Mouse (Mus musculus): ENCODE results near the gene Inava.

Inava gene

DNA sequence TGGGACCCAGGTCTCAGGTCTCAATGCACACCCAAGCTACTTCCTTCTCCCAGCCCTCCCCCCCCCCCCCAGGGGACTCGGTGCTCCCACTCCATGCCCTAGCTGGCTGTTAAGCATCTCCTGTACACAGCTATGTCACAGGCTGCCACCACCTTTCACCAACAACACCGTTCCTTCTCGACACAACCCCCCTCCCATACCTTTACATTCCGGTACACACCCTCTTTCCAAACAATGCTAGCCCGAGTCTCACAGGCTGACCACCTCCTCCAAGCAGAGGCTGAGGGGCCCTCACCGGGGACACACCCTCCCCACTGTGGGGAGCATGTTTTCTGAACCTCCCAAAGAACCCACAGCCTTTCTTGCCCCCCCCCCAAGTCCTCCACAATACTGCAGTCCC lies 2.5 kb downstream of the Inava start:
- no peak for DNase-seq (ENCODE audit: low spot score)

DNA sequence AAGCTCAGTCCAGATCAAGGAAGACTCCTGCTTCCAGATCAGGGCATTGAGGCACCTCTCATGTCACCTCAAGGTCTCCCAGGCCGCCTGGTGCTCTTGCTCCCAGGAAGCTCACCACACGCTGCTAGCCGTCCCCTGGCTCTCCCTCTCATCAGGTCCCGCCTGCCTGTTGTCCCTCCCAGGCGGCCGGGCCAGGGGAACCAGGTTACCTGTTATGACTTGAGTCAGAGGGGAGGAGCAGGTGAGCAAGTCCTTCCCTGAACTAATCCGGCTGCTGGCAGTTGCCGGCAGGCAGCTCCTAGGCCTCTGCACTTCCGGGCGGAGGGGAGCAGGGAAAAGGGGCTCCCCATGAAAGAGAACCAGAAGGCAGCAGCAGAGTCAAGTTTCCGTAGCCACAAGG lies 3.9 kb downstream of the Inava start:
- DNase-seq (ENCODE audit: low spot score): peak; percentile 12

DNA sequence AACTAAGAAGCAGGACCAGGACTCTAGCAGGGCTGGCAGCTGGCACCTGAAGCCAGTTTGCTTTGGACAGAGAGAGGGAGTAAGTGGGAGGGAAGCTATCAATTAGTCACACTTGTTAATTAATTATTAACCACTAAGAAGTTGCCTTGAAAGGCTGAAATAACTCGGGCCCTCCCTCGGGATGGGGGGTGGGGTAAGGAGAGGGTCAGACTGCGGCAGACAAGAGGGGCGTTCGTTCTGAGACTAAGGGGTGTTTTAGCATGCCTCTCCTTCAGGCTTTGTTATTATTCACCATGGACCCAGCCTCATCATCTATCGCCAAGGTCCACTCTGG lies 5.1 kb downstream of the Inava start:
- DNase-seq (ENCODE audit: low spot score): peak; percentile 29

DNA sequence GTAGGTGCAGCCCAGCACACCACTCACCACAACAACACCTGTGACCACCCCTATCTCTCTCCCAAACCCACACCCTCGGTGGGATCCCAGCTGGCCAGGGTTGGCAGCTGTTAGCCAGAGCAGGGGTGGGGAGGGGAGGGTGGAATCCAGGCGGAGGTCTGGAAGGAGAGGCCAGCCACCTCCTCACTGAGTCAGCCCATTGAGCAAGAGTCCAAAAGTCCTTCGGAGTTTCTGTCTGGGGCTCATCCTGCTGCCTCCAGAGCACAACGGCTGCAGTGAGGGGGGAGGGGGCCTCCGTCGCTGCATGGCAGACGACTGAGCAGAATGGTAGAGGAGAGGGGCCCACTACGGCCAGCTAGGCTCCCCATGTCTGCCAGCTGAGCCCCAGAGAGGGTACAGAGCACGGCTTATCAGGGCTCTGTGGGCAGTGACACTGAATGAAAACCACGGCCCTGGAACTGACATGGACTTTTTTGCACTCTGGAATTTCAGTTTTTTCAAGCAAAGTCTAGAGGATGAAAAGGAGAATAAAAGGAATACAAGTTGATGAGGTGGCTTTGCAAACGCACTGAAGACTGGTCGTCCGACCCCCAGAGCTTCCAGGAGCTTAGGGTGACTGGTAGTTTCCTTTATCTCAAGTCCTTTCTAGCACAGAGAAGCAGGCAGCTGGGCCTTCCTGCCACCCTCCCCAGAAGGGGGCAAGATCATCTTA lies 5.6 kb downstream of the Inava start:
- peak; percentile 27 for DNase-seq (ENCODE audit: low spot score)

DNA sequence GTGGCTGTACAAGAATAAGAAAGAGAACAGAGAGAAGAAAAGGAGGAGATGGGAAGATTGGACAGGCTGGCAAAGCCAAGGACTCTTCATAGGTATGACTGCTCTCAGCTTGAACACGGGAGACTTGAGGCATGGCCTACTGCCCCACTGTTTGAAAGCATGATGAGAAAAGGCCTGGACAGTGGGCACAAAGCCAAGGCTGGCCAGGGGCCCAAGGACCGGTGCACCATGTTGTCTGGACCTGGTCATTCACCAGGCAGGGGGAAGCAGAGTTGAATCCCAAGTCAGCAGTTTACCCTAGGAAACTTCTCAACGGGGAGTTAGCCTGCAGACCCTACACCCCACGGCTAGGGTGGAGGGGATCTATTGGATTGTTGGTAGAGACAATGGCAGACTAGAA lies 6.2 kb downstream of the Inava start:
- DNase-seq (ENCODE audit: low spot score): no peak

DNA sequence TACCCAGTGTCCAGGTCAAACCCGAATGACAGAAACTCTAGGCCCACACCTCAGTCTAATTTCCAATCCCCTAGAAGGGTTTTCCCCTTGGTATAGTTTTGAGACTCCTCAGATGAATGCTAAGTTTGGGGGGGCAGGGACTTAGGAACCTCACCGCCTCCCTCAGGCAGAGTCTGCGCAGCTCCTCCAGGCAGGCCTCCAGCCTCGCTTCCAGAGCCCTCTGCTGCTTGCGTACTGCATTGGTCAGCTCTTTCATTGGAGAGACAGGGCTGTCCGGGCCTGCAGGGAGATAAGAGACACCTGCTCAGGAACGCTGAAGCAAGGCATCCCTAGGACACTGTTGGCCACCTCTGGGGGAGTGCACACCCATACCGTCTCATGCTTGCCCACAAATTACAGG lies 7.4 kb downstream of the Inava start:
- no peak for DNase-seq (ENCODE audit: low spot score)

DNA sequence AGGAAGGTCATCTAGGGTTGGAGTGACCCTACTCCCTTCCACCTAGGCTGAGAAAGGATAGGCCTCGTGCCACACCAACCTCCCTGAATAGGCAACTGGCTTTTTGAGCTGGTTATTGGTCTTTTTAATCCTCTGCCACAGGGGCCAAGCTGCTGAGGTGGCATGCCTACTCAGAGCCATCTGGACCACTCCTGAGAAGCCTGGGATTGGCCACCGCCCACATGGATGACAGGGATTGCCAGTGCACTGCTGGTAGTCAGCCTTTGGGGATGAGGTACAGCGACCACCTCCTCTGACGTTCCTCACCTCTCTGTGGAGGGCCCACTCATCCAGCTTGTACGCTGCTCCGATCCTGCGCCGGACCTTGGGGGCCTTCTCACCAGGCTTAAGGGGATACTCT lies 8.2 kb downstream of the Inava start:
- no peak for DNase-seq (ENCODE audit: low spot score)

DNA sequence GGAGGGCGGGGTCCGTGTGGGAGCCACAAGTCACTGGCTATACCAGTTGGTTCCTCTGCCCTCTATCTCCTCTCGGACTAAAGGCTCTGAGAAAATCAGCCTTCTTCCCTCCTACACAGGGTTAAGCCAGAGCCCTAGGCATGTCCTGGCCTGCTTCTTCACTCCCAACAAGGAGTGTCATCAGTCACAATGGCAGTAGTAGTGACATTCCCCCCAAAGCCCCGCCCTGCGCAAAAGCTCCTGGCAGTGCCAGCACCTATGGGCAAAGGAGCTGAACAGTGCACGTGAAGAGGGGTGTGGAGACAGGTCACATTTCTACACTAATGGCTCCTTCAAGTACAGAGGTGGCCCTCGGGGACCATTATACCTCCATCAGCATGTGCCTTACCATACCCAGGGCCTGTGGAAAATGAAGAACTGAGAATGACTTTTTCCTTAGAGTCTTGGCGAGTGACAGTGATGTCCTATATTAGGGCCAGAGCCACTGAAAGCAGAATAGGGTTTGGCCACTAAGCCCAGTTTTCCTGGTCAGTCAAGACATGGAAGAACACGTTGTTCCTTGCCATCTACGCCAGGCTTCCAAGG lies 10.2 kb downstream of the Inava start:
- no peak for DNase-seq (ENCODE audit: low spot score)

DNA sequence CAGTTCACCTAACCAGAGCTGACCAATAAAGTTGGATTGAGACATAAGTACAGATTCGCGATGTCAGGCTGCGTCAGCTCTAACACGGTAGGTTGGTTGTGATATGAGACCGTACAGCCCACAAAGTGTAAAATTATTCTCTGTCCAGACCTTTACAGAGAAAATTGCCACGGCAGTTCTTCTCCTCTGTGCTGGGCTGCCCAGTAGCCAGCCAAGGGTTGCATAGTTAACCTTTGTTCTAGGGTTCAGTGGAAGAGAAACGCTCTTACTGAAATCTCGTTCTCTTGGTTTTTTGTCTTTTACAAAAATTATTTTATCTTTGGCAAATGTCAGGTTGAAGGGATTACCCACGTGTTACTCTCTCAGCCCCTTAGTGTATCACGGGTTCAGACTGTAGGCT lies 11.7 kb downstream of the Inava start:
- no peak for DNase-seq (ENCODE audit: low spot score)

DNA sequence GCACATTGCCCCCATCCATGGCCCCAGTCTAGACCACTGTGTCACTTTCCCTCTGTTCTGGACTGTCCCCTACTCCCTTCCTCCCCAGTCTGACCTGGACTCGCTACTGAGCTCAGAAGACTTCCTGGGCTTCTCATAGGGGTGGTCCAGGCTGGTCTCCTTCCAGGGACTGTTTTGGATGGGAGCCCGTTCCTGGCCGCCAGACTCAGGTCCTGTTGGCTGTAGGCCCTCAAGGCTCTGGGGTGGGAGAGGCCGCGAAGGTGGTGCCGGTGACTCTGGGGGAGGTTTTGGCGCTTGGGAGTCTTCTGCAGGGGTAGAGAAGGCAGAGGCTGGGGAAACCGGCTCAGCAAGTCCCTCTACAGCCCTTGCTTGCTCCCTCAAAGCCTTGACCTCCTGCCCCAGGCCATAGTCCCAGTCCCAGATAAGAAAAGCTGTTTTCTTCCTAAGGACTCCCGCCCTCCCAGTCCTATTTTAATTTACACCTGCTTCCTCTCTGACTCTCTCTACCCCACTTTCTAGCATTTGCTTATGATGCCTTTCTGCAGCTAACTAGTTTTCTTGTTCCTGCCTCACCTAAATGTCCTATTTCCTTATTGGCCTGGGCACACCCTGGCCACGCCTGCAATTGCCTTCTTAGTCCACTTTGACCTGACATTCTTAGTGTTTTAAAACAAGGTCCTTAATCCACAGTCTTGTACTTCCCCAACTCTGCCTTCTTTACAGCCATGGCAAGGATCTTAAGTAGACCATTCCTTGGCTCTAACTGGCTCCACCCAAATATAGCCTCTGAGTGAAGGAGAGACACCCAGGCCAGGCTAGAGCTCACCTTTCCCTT lies 13.8 kb downstream of the Inava start:
- DNase-seq (ENCODE audit: low spot score): no peak

DNA sequence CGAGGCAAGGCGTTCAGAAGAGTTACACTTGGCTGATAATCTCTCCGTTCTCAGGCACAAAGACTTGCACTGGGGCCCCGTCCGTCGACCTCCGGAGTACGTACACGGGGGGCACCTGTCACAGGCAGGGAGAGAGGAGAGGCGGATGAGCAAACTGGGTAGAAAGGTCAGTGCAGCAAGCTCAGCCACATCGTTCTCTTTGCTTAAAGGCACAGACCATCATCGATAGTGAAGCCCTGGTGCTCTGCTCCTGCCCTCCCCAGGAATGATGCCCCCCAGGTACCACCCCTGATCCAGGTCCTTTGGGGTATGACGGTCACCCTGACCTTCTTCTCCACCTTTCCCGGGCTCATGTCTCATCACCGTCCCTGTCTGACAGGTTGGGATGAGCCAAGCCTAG lies 19.8 kb downstream of the Inava start:
- no peak for DNase-seq (ENCODE audit: low spot score)

DNA sequence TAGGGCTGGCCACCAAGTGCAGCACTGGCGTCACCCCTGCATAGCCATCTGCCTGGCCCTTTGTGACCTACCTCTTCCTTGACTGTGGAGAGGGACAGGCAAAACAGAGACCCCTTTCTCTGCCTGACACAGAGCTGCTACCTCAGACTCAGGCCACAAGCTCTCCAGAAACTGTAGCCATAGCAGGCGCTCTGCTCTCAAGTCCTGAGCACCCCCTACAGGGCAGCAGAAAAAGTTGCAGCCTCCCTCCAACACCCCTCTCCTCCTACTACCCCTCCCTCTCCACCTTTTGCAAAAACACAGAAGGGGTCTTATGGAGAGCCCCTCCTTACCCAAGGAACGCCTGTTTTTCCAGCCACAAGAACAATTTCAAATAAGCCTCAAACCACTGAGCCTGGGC lies 21.3 kb downstream of the Inava start, which contains the start of gene Mroh3:
Mroh3 (minus strand) TSS at position 26 of the 400 bp plus-strand sequence.
- DNase-seq (ENCODE audit: low spot score): peak; percentile 68

DNA sequence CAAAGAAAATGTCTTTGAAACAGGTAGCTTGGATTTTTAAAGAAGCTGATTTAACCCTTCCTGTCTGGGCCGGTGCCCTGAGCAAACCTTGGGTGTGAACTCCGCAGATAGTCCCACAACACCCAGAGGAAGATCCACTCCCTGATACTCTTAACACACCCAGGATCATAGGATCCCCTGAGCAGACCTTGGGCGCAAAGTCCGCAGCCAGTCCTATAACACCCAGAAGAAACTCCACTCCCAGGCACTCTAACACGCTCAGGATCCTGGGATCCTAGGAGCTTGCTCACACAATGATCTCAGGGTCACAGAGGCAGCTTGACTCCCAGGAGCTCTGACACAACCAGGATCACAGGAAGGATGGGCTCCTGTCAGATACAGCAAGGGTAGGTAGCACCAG lies 44.0 kb downstream of the Inava start:
- no peak for DNase-seq (ENCODE audit: low spot score)

DNA sequence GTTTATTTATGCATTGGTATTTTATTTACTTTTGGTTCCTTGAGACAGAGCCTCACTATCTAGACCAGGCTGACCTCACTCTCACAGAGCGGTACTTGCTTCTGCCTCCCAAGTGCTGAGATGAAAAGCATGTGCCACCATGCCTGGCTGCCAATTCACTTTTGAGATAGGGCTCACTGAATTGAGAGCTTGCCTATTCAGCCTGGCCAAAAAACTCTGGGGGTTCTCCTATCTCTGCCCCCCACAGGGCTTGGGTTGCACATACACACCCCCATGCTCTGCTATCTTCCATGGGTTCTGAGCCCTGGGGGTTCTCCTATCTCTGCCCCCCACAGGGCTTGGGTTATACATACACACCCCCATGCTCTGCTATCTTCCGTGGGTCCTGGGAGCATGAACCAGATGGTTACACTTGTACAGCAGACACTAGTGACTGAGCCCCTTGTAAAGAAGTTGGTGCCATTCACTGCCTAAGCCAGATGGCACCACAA lies 54.5 kb downstream of the Inava start:
- no peak for DNase-seq (ENCODE audit: low spot score)

DNA sequence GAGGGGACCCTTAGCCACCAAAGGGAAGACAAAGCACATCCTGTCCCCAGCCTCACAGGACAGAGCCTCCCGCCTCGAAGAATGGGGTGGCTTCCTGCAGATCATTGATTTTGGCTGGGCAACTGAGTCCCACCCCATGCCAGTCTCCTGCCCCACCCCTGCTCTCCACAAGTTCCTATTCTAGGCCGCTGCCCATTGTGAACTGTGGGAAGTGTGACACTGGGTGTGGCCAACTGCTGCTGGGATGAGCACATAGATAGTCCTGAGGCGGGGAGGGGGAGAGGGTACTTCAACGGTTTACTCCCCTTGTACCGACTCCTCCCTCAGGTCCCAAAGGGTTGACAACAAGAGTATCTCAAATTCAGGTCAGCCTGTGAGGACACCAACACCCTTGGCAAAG lies 55.3 kb downstream of the Inava start:
- DNase-seq (ENCODE audit: low spot score): no peak

DNA sequence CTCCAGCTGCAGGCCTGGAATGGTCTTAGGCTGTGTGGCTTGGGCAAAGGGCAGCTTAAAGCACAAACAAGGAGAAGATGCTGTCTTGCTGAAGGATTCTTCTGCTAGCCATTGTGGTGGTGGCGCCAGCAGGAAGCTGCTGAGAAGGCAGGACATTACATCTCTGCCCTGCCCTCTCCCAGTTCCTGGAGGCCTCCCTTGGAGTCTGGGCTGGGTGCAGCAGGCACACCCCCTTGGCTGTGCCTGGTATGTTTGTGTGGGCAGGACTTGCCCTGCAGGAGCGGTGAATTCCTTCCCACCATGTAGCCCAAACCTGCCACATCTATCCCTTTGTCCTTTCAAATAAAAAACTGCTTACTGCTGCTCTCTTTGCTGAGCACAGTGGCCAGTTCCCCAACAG lies 57.0 kb downstream of the Inava start:
- no peak for DNase-seq (ENCODE audit: low spot score)

DNA sequence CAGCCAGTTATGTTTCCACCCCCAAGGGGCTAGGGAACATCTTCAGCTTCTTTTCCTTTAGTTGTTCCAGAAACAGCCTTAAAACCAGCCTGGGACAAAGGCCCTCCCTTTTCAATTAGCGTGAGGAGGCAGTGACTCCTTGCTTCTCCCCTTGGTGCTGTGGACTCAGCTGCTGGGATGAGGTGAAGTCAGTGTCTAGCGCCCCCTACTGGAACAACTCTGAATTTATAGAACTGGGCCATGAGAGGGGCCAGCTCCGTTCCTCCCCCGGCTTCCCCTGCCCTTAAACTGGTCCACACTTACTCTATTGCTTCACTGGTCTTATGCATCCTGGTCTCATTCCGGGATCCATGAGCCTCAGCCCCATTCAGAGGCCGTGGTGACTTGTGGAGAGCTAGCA lies 58.9 kb downstream of the Inava start:
- DNase-seq (ENCODE audit: low spot score): peak; percentile 82

DNA sequence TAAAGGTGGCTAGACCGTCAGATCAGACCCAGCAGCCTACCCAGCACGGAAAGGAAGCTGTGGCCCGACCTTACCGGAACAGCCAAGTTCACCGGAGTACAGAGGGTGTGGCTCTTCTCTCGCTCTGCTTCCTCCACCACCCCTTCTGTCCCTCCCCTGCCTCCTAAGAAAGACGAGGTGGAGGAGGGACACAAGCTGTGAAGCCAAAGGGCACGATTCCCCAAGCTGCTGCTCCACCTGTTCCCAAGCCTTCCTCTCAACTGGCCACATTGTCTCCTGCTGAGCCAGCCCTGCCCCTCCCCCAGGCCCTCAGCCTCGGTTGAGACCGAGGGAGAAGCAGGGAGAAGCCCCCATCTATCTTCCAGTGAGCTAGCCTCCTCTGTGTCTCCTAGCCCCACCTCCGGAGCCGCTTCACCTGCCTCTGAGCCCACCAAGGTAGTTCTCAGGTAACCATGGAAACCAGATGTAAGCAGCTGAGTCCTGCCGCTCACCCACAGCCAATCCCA lies 59.9 kb downstream of the Inava start:
- DNase-seq (ENCODE audit: low spot score): peak; percentile 44

DNA sequence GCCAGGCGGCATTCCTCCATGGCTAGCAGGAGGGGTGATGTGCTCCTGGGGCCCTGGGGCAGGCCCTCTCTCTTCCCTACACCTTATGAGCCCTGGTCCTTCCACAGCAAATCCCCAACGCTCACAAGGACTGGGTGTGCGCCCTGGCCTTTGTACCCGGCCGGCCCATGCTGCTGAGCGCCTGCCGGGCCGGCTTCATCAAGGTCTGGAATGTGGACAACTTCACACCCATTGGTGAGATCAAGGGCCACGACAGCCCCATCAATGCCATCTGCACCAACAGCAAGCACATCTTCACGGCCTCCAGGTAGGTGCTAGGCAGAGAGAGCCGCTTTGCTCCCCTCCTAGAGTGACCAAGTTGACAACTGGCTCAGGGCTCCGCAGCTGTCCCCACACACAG lies 61.4 kb downstream of the Inava start:
- no peak for DNase-seq (ENCODE audit: low spot score)

DNA sequence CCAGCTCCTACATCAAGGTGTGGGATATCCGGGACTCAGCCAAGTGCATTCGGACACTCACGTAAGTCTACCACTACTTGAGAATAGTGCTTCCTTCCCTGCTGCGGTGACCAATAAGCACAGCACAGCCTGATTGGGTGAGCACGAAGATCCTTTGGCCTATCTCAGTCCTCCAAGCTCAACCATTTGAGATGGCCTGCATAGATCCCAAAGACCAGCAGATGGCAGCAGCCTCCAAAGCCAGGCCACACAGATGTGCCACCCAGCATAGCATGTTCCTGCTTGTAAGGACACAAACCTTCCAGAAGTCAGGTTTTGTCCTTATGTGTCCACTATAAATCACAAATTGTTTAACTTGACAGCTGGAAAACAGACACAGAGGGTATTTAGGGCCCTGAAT lies 64.0 kb downstream of the Inava start:
- peak; percentile 94 for DNase-seq (ENCODE audit: low spot score)

DNA sequence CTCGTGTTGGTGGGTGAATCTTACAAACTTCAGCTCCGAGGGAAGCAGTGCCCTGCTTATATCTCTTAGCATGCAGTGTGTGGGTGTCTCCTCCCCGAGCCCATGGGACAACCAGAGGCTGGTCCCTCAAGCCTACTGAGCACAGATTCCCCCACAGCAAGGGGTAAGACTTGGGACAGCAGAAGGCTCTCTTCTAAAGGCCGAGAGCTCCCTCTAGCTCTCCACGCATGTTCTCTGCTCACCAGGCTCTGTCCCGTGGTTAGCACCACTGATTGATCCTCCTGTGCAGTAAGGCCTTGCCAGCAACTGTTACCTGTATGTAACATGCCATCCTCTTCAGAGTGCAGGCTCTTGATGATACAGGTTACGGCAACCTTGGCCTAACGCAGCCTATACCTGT lies 66.4 kb downstream of the Inava start:
- DNase-seq (ENCODE audit: low spot score): peak; percentile 20

DNA sequence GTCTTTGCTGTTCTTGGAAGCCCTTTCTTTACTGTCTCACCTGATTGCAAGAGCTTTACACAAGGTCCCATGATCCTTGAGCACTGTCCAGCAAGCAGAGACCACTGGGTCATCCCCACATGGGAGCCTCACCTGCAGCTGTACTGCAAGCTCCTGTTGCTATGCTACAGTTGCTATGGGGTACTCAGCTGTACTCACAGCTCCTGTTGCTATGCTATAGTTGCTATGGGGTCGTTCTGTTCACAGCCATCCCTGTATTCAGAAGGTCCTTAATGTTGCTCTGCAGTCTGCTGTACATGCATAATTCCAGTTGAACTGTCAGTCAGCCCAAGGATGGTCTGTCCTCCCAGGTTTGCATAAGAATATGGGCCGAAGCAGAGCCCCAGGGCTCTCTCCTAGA lies 68.6 kb downstream of the Inava start:
- no peak for DNase-seq (ENCODE audit: low spot score)
